Mouse (Mus musculus): ENCODE data around the gene N6amt1.

- TF ChIP-seq CTCF (conservative IDR thresholded peaks at IDR 0.05 in 1 of 2, IDR thresholded peaks at IDR 0.05 in 1 of 2; ENCODE audit: low read depth in 2 of 2, low read length in 2 of 2) (no peak), MAX (IDR thresholded peaks at IDR 0.05; ENCODE audit: low read length) (no peak), POLR2A (IDR thresholded peaks at IDR 0.05; ENCODE audit: low read depth, low read length) (no peak), POLR2AphosphoS2 (IDR thresholded peaks at IDR 0.05; ENCODE audit: low read depth, low read length) (no peak), BHLHE40 (IDR thresholded peaks at IDR 0.05; ENCODE audit: low read depth, low read length) (no peak), RAD21 (IDR thresholded peaks at IDR 0.05; ENCODE audit: low read depth, low read length) (no peak), ZC3H11A (IDR thresholded peaks at IDR 0.05; ENCODE audit: low read depth, low read length) (no peak), EP300 (IDR thresholded peaks at IDR 0.05; ENCODE audit: low read length) (no peak), UBTF (IDR thresholded peaks at IDR 0.05; ENCODE audit: low read depth, low read length) (no peak), ELF1 (IDR thresholded peaks at IDR 0.05; ENCODE audit: low read depth, low read length) (no peak), MXI1 (IDR thresholded peaks at IDR 0.05; ENCODE audit: low read depth, low read length) (no peak)
Observed at GRCm38 (mm10) chr16:87320252-87320555, 33.8 kb upstream of the N6amt1 start.
